7 mouse cellular contexts compared by ENCODE assay signal in the genomic region with DNA sequence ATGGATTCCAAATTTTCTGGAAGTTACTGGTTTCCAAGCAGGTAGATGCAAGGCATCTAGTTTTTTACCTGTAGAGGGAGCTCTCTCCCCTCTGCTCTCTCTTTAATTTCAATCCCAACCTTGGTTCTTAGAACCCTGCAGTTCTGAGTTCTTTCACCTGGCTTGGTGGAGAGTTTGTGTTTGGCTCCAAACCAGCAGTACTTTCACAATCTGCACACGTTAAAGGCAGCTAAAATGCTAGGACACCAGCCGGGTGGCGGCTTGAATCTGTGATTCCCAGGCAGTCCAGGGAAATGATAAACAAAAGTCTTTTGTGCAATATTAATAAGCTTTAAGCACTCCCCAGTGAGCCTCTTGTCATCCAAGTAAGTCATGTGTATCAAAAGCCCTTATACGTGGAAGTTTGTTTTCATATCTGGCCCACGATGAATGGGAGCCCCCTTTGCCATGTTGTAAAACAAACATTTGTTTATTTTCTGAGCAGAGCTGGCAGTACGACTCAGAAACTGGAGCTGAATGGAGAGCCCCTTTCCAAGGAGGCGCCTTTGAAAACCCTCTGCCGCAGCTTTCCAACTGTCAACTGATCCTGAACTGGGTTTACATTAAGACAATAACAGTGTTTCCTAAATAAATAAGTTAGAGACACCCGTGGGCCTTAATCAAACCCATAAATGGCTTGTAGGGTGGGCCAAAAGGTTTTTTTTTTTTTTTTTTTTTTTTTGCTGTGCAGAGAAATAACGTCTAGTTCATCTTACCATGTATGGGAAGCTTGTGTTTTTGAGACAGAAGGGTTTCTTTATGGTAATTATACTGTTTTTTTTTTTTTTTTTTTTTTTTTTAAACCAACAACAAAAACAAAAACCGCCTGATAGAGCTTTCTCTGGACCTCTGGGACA.
DNase-seq lines count a peak whose midpoint lies in the region; ATAC-seq and TF ChIP-seq lines count a peak whose summit lies in the region.

No protein-coding gene starts in this region.

- peak; percentile 34 for ATAC-seq in embryonic facial prominence, embryonic 11.5 days (replicated peaks; ENCODE audit: insufficient number of reproducible peaks, low FRiP score, low TSS enrichment, low read depth)
- ATAC-seq in midbrain, postnatal 0 days (ENCODE audit: low FRiP score) = peak; percentile 68; the same call in 1 of the 2 replicates

- DNase-seq in NIH3T3 (ENCODE audit: low read depth) = peak; percentile 45
- peak; percentile 78 for DNase-seq in embryonic facial prominence, embryonic 11.5 days (ENCODE audit: low spot score)
- peak; percentile 20 for DNase-seq in heart, postnatal 4 days
- no peak for DNase-seq in limb, embryonic 10.5 days (ENCODE audit: low spot score)
- peak; percentile 86 for DNase-seq in midbrain, postnatal 0 days (ENCODE audit: low spot score)
- DNase-seq in gastrocnemius, postnatal 10 days = no peak

- peaks cover 4% of the 10 kb centered on the region; the same call in 1 of the 2 replicates for H3K9me3 ChIP-seq in E14TG2a.4 (ENCODE audit: low read length)
- no peaks in the 10 kb centered on the region for H3K9me3 ChIP-seq in embryonic facial prominence, embryonic 11.5 days (replicated peaks; ENCODE audit: control insufficient read depth, low read length)
- H3K9me3 ChIP-seq in limb, embryonic 10.5 days (replicated peaks) = no peaks in the 10 kb centered on the region
- no peaks in the 10 kb centered on the region for H3K9me3 ChIP-seq in midbrain, postnatal 0 days (ENCODE audit: low read length)

- H3K4me3 ChIP-seq in E14TG2a.4 (replicated peaks; ENCODE audit: low read length) = no peak overlapping the region
- no peak overlapping the region for H3K4me3 ChIP-seq in embryonic facial prominence, embryonic 11.5 days (ENCODE audit: low read depth, low read length)
- no peak overlapping the region; the same call in 1 of the 2 replicates for H3K4me3 ChIP-seq in limb, embryonic 10.5 days
- H3K4me3 ChIP-seq in midbrain, postnatal 0 days (ENCODE audit: low read depth, low read length) = peak overlapping the region; percentile 17

- no peaks in the 10 kb centered on the region for H3K27me3 ChIP-seq in E14TG2a.4 (ENCODE audit: insufficient read depth, low read length)
- no peaks in the 10 kb centered on the region for H3K27me3 ChIP-seq in embryonic facial prominence, embryonic 11.5 days (ENCODE audit: control insufficient read depth, insufficient read depth, low read length)
- H3K27me3 ChIP-seq in limb, embryonic 10.5 days (ENCODE audit: low read depth, poor library complexity, severe bottlenecking) = peaks cover 64% of the 10 kb centered on the region
- H3K27me3 ChIP-seq in midbrain, postnatal 0 days (ENCODE audit: insufficient read depth, low read length) = no peaks in the 10 kb centered on the region

- peak; percentile 76 for TF ChIP-seq CTCF in E14TG2a.4 (conservative IDR thresholded peaks at IDR 0.05; ENCODE audit: low read length)
- TF ChIP-seq CTCF in midbrain, postnatal 0 days (IDR thresholded peaks at IDR 0.05) = peak; percentile 79

- no peaks in the 10 kb centered on the region for H3K36me3 ChIP-seq in E14TG2a.4 (ENCODE audit: insufficient read depth, low read length)
- H3K36me3 ChIP-seq in embryonic facial prominence, embryonic 11.5 days (replicated peaks; ENCODE audit: control insufficient read depth, insufficient read depth, low read depth, low read length) = no peaks in the 10 kb centered on the region
- no peaks in the 10 kb centered on the region for H3K36me3 ChIP-seq in limb, embryonic 10.5 days
- H3K36me3 ChIP-seq in midbrain, postnatal 0 days (ENCODE audit: insufficient read depth, low read length) = no peaks in the 10 kb centered on the region

- H3K4me2 ChIP-seq in embryonic facial prominence, embryonic 11.5 days (ENCODE audit: low read depth, low read length) = no peak overlapping the region; the same call in 1 of the 2 replicates
- H3K4me2 ChIP-seq in midbrain, postnatal 0 days (ENCODE audit: low read depth, low read length, poor library complexity, severe bottlenecking) = peak overlapping the region; percentile 44

- H3K27ac ChIP-seq in embryonic facial prominence, embryonic 11.5 days (replicated peaks; ENCODE audit: low read depth, low read length) = no peak overlapping the region
- peak overlapping the region; percentile 61; the same call in 1 of the 2 replicates for H3K27ac ChIP-seq in limb, embryonic 10.5 days
- no peak overlapping the region for H3K27ac ChIP-seq in midbrain, postnatal 0 days (ENCODE audit: low read depth, low read length)

- peaks cover 28% of the 10 kb centered on the region for H3K4me1 ChIP-seq in E14TG2a.4 (replicated peaks; ENCODE audit: low read depth, low read length)
- H3K4me1 ChIP-seq in embryonic facial prominence, embryonic 11.5 days (ENCODE audit: control insufficient read depth, insufficient read depth, low read length) = no peaks in the 10 kb centered on the region
- H3K4me1 ChIP-seq in limb, embryonic 10.5 days = peaks cover 13% of the 10 kb centered on the region
- H3K4me1 ChIP-seq in midbrain, postnatal 0 days (ENCODE audit: insufficient read depth, low read length) = no peaks in the 10 kb centered on the region

- WGBS in embryonic facial prominence, embryonic 11.5 days = 16% methylated on average over 11 of the region's 11 CpGs
- 33% methylated on average over 11 of the region's 11 CpGs for WGBS in limb, embryonic 10.5 days
- 10% methylated on average over 11 of the region's 11 CpGs for WGBS in midbrain, postnatal 0 days

- no peak overlapping the region for H3K9ac ChIP-seq in embryonic facial prominence, embryonic 11.5 days (replicated peaks; ENCODE audit: low read length)
- H3K9ac ChIP-seq in midbrain, postnatal 0 days (replicated peaks; ENCODE audit: low read length, poor library complexity, severe bottlenecking) = 0 out of 2 replicates have a peak overlapping the region, but pooled peaks have one; percentile 8

Comparison
In these comparisons a context has a peak if more than half of its experiments do, and no peak if none do; other contexts are left out.
1. DNase-seq: peak in NIH3T3 (single experiment), embryonic facial prominence, embryonic 11.5 days (single experiment), heart, postnatal 4 days (single experiment) and midbrain, postnatal 0 days (single experiment); none in limb, embryonic 10.5 days (single experiment) and gastrocnemius, postnatal 10 days (single experiment).